Mouse (Mus musculus) gastrocnemius, postnatal 4 days (tissue): ENCODE measurements around the gene Clcnkb. TPM values are rescaled to one million over a fixed set of nuclear protein-coding genes. Genes with fewer than 3 reads are reported as not detected.
A peak's percentile ranks its signal among the peaks of the same experiment; 100 is the strongest.

Experiments used
- DNase-seq, 2 experiments: peaks; one replicate each; pipeline ENCODE4 v3.0.0; 2021 to 2022; ENCODE audit warnings: low spot score in 2 of 2, mixed read lengths in 2 of 2
- total RNA-seq, 2 experiments: library from RNA; stranded (reverse); gene quantifications; 2 replicates each; pipeline ENCODE4 v1.2.3; 2021

Gene Clcnkb
- total RNA-seq, 2 experiments from 2014 or later = 0.34 to 0.88 TPM

GRCm38 (mm10) chr4:141362937-141363548 lies 52.8 kb downstream of the Clcnkb start:
- DNase-seq = peak; percentile 61 to 78

GRCm38 (mm10) chr4:141360846-141361245 lies 55.0 kb downstream of the Clcnkb start:
- DNase-seq = no peak

GRCm38 (mm10) chr4:141359222-141359621 lies 56.6 kb downstream of the Clcnkb start:
- DNase-seq = no peak

- no peak for DNase-seq
These were observed 58.0 kb downstream of the Clcnkb start for GRCm38 (mm10) chr4:141357811-141358210.

Other genes starting within 250 kb of the Clcnkb start
- gene Rsg1, start 202.1 kb downstream of the Clcnkb start, total RNA-seq = 1 to 10 TPM; 1.1 to 1.3 TPM
- gene Arhgef19, start 176.5 kb downstream of the Clcnkb start, total RNA-seq = 1 to 10 TPM; 3.0 to 4.7 TPM
- 1 to 10 TPM; 3.7 to 4.7 TPM for gene Epha2, start 114.8 kb downstream of the Clcnkb start, total RNA-seq
- under 1 TPM in 1 of 2 experiments, not detected in 1; 0.25 TPM for gene Fam131c, start 47.8 kb downstream of the Clcnkb start, total RNA-seq
- gene Clcnka, start 17.3 kb downstream of the Clcnkb start, total RNA-seq = 1 to 10 TPM; 1.6 to 2.6 TPM
- gene Hspb7, start 4.8 kb upstream of the Clcnkb start, total RNA-seq = 100 to 1,000 TPM; 154 to 183 TPM
- gene Srarp, start 20.1 kb upstream of the Clcnkb start, total RNA-seq = not detected
- gene Zbtb17, start 28.6 kb upstream of the Clcnkb start, total RNA-seq = 10 to 100 TPM; 19.9 to 21.2 TPM
- gene Spen, start 122.6 kb upstream of the Clcnkb start, total RNA-seq = 10 to 100 TPM; 32.7 to 32.9 TPM
- gene Fblim1, start 190.1 kb upstream of the Clcnkb start, total RNA-seq = 10 to 100 TPM in 1 of 2 experiments, 1 to 10 TPM in 1; 7.4 to 10.6 TPM
- 1 to 10 TPM; 3.5 to 4.3 TPM for gene Tmem82, start 202.6 kb upstream of the Clcnkb start, total RNA-seq
- 10 to 100 TPM; 21.4 to 26.7 TPM for gene Slc25a34, start 207.8 kb upstream of the Clcnkb start, total RNA-seq
- 10 to 100 TPM; 32.9 to 35.5 TPM for gene Plekhm2, start 248.9 kb upstream of the Clcnkb start, total RNA-seq